Mouse (Mus musculus) midbrain, embryonic 16.5 days (tissue): ENCODE data around the gene Chd9. TPM values are rescaled to one million over a fixed set of nuclear protein-coding genes. Genes with fewer than 3 reads are reported as not detected.

Experiments
- ATAC-seq: fragments of 200-750 bp; cut with Nextera tagmentation; 2 replicates; pipeline ENCODE4 v1.8.0; 2017; ENCODE audit warnings: moderate TSS enrichment
- H3K27ac ChIP-seq: fragments of 300-500 bp; sonication (generic); 2 replicates; pipeline ENCODE4 v1.5.1; 2014; ENCODE audit warnings: mild to moderate bottlenecking, low read length, mixed read lengths
- H3K27me3 ChIP-seq: fragments of 300-500 bp; sonication (generic); 2 replicates; pipeline ENCODE4 v1.6.1; 2014; ENCODE audit warnings: low read depth, low read length, mixed read lengths; ENCODE audit not compliant: control insufficient read depth, insufficient read depth
- H3K36me3 ChIP-seq: fragments of 300-500 bp; sonication (generic); 2 replicates; pipeline ENCODE4 v1.6.1; 2014; ENCODE audit warnings: mild to moderate bottlenecking, low read length, moderate library complexity, mixed read lengths; ENCODE audit not compliant: control insufficient read depth, insufficient read depth
- H3K4me1 ChIP-seq: fragments of 300-500 bp; sonication (generic); 2 replicates; pipeline ENCODE4 v1.6.1; 2014; ENCODE audit warnings: mild to moderate bottlenecking, low read length, mixed read lengths; ENCODE audit not compliant: control insufficient read depth, insufficient read depth
- H3K4me2 ChIP-seq: fragments of 300-500 bp; sonication (generic); 2 replicates; pipeline ENCODE4 v1.6.1; 2014; ENCODE audit warnings: mild to moderate bottlenecking, low read length, mixed read lengths
- H3K4me3 ChIP-seq: fragments of 300-500 bp; sonication (generic); 2 replicates; pipeline ENCODE4 v1.5.1; 2014; ENCODE audit warnings: low read depth, mild to moderate bottlenecking, low read length, moderate library complexity, mixed read lengths
- H3K9ac ChIP-seq: fragments of 300-500 bp; sonication (generic); 2 replicates; pipeline ENCODE4 v1.6.1; 2014; ENCODE audit warnings: low read depth, low read length, mixed read lengths
- H3K9me3 ChIP-seq: fragments of 300-500 bp; sonication (generic); replicated peaks from 2 replicates; pipeline ENCODE4 v1.6.1; 2014; ENCODE audit warnings: mild to moderate bottlenecking, low read length, mixed read lengths; ENCODE audit not compliant: control insufficient read depth, poor library complexity, severe bottlenecking
- WGBS: fragments of 180-500 bp; shearing (Covaris S2); extraction: QIAGEN DNeasy Blood & Tissue Kit; methylation state at CpG from one replicate; pipeline ENCODE4 v1.1.7; 2014; 5-methylcytosine and 5-hydroxymethylcytosine counted together
- polyA plus RNA-seq: library from polyadenylated mRNA; unstranded; fragments of >200 nt; fragmentation: Nextera tagmentation; extraction: Ambion mirVana; gene quantifications from 2 replicates; pipeline ENCODE4 v1.2.1, GENCODE M21; 2015

Gene Chd9
- polyA plus RNA-seq, 1 experiment from 2014 or later, result 68.4 TPM

DNA sequence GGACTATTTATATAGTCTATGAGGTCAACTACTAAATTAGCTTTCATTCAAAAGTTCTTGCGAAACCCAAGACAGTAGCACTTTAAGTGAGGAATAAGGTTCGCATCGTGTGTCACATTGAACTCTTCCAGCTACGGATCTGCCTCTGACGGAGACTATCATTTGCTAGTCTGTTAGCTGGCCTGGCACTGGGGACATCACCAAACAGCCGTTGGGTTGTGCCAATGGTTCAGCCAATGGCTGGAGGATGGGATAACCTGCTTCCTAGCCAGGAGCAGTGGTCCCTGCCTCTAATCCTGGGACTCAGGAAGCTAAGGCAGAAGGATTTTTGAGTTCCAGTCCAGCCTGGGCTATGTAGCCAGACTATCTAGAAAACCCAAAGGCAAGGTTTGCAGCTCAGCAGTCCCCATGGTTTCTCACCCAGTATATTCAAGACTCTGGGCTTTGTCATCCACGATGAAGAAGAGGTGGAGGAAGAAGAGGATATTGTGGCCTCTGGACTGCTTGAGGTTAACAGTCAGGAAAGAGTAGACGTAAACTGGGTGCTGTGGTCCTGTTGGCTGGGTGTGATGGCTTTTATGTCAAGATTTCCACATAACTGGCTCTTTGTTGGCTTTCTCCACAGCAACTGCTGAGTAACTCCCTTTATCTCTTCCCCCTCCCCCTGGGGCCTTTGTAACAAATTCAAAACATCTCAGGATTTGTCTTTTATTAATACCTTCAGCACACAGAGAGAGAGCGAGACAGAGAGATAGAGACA is 8.4 kb upstream of the Chd9 start:
- Histone ChIP-seq H3K4me2 (no peak overlapping the region), H3K4me3 (no peak overlapping the region), H3K9ac (no peak overlapping the region), H3K27ac (no peak overlapping the region), H3K9me3 (no peaks in the 10 kb centered on the region), H3K36me3 (no peaks in the 10 kb centered on the region), H3K4me1 (peaks cover 9% of the 10 kb centered on the region; the same call in 1 of the 2 replicates), H3K27me3 (no peaks in the 10 kb centered on the region)
- no peak for ATAC-seq
- 82% methylated on average over 9 of the region's 9 CpGs for WGBS

DNA sequence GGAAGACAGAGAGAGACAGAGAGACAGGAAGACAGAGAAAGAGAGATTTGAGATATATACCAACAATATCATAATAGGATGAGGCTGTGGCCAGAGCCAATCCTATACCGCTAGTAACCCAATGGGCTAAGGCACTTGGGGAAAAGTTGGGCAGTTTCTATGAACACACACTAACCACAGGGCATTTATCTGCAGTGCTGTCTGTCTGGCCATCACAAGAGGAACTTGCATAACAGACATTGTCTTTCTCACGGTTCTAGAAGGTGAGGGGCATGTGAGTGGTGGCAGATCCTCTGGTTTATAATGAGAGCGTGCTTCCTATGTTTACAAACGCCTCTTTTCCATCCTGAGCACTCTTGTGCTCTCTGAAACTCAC is 7.8 kb upstream of the Chd9 start:
- H3K27ac ChIP-seq, result no peak overlapping the region
- no peak overlapping the region for H3K9ac ChIP-seq
- H3K4me2 ChIP-seq, result no peak overlapping the region
- H3K36me3 ChIP-seq, result no peaks in the 10 kb centered on the region
- H3K4me3 ChIP-seq, result no peak overlapping the region
- H3K9me3 ChIP-seq, result no peaks in the 10 kb centered on the region
- no peak for ATAC-seq
- no peaks in the 10 kb centered on the region for H3K27me3 ChIP-seq
- 86% methylated on average over 4 of the region's 4 CpGs for WGBS
- peaks cover 9% of the 10 kb centered on the region; the same call in 1 of the 2 replicates for H3K4me1 ChIP-seq

DNA sequence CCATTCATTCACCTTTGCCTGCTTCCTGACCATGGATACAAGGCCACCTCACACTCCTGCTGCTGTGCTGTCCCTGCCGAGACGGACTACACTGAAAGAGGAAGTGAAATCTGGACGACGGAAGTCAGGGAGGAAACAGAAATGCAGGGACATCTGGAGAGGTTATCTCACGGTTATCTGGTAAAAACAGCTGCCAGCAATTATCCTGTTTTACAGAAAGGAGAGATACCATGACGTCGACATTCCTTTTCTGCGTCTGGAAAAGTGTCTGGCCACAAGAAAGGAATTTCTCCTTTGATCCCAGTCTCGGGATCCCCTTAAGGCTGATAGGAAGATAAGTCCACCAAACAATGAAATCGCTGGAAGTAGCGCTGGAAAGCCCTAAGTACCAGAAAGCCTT is 5.7 kb upstream of the Chd9 start:
- WGBS, result 59% methylated on average over 11 of the region's 11 CpGs
- Histone ChIP-seq H3K9ac (no peak overlapping the region), H3K27ac (no peak overlapping the region), H3K4me3 (no peak overlapping the region), H3K4me1 (no peaks in the 10 kb centered on the region), H3K27me3 (no peaks in the 10 kb centered on the region), H3K4me2 (no peak overlapping the region), H3K36me3 (no peaks in the 10 kb centered on the region), H3K9me3 (no peaks in the 10 kb centered on the region)
- ATAC-seq, result no peak

DNA sequence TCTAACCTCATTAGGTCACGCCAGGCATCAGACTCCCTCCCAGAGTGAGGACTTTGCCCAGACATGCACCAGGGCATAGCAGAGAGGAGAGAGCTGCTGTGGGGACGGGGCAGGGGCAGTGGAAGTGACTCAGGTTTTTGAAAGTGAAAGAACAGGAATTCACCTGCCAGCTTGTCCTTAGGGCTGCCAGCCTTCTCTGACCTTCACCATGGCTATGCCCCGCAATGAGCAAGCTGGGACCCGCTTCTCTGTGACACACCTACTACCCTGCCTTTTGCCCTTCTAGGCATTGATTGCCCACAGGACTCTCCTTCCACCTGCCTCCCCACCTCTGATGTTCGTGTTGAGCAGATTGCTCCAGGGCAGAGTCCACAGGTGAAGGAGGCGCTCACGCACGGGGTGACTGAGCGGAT is 2.7 kb upstream of the Chd9 start:
- Histone ChIP-seq H3K4me3 (no peak overlapping the region), H3K27me3 (no peaks in the 10 kb centered on the region), H3K36me3 (no peaks in the 10 kb centered on the region), H3K27ac (no peak overlapping the region), H3K4me2 (no peak overlapping the region), H3K4me1 (peaks cover 9% of the 10 kb centered on the region), H3K9ac (no peak overlapping the region), H3K9me3 (no peaks in the 10 kb centered on the region)
- ATAC-seq, result no peak
- WGBS, result 87% methylated on average over 9 of the region's 9 CpGs

DNA sequence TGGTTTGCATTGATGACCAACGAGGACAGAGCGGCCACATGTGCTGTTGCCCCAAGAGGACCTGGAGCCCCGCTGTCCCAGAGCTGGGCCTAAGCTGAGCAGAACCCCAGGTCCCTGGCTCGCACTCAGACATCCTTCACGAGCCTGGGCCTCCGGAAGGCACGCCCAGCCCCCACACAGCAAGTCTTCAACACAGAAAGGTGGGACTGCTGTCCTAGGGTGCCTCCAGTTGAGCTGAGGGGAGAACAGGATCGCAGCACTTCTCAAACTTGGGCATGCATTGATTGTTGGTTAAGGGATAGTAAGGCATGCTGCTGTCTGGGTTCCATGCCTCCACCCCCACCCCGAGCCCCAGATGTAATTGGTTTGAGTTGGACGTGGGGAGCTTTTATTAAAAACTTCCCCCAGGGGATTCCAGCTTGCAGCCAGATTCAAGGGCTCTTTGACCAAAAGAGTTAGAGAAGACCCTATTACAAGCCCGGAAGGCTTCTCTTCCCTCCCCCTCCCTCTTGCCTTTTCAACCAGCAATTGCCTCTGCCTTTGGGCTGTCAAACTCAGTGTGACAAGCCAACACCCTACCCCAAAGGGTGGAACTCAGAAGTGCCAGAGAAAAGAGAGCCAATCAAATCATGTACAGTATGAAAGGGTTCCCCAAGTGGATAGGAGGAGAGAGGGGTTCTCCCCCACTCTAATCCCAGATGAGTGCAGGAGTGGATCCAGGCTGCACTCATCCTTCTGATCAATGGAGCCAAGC is 1.0 kb downstream of the Chd9 start:
- H3K27me3 ChIP-seq, result no peaks in the 10 kb centered on the region
- 0 out of 2 replicates have a peak overlapping the region, but pooled peaks have one; percentile 48 for H3K27ac ChIP-seq
- ATAC-seq, result peak; percentile 80
- H3K4me1 ChIP-seq, result peaks cover 9% of the 10 kb centered on the region
- no peaks in the 10 kb centered on the region for H3K36me3 ChIP-seq
- peak overlapping the region; percentile 60 for H3K4me3 ChIP-seq
- WGBS, result 3% methylated on average over 11 of the region's 11 CpGs
- peak overlapping the region; percentile 91 for H3K4me2 ChIP-seq
- H3K9me3 ChIP-seq, result no peaks in the 10 kb centered on the region
- H3K9ac ChIP-seq, result peak overlapping the region; percentile 71

DNA sequence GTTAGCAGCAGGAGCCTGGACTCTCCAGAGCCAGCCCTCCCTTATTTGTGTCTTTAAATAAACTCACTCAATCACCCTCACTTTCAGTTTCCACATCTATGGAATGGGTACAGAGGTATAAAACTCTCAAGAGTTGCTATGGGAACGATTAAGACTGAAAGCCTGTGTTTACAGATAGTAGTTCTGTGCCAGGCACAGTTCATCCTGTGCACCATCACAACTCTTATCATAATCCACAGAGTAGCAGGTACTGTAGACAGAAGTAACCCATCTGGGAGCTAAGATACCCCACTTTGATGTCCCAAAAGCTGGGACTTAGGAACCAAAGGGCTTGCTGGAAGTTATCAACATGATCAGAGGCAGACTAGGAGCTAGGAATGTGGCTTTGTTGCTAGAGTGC is 1.7 kb downstream of the Chd9 start:
- 73% methylated on average over 1 of the region's 1 CpGs for WGBS
- H3K36me3 ChIP-seq, result no peaks in the 10 kb centered on the region
- peaks cover 9% of the 10 kb centered on the region for H3K4me1 ChIP-seq
- no peak overlapping the region; the same call in 1 of the 2 replicates for H3K4me3 ChIP-seq
- no peak overlapping the region for H3K27ac ChIP-seq
- peak overlapping the region; percentile 91; the same call in 1 of the 2 replicates for H3K4me2 ChIP-seq
- no peaks in the 10 kb centered on the region for H3K9me3 ChIP-seq
- ATAC-seq, result no peak
- H3K9ac ChIP-seq, result no peak overlapping the region
- no peaks in the 10 kb centered on the region for H3K27me3 ChIP-seq

DNA sequence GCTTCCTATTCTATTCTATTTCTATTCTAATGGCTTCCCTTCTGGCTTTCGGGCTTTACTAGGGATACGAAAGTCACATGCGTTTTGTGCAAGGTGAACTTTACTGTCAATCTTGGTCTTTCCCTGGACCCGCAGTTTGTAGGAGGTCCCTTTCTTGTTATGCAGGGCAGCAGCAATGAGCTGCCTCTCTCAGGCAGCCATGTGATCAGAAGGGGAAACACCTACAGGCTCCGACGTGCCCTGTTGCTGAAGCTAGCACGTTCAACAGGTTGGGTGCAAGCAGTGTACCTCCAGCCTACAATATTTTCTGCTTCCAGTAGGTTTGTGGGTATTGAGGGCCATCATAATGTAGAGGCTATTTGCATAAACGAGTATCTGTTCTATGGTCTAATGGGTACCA is 2.8 kb downstream of the Chd9 start:
- WGBS, result 74% methylated on average over 8 of the region's 8 CpGs
- no peak overlapping the region for H3K9ac ChIP-seq
- H3K4me2 ChIP-seq, result no peak overlapping the region
- no peak overlapping the region for H3K27ac ChIP-seq
- no peak overlapping the region for H3K4me3 ChIP-seq
- H3K9me3 ChIP-seq, result no peaks in the 10 kb centered on the region
- H3K27me3 ChIP-seq, result no peaks in the 10 kb centered on the region
- no peaks in the 10 kb centered on the region for H3K36me3 ChIP-seq
- ATAC-seq, result no peak
- peaks cover 9% of the 10 kb centered on the region for H3K4me1 ChIP-seq

DNA sequence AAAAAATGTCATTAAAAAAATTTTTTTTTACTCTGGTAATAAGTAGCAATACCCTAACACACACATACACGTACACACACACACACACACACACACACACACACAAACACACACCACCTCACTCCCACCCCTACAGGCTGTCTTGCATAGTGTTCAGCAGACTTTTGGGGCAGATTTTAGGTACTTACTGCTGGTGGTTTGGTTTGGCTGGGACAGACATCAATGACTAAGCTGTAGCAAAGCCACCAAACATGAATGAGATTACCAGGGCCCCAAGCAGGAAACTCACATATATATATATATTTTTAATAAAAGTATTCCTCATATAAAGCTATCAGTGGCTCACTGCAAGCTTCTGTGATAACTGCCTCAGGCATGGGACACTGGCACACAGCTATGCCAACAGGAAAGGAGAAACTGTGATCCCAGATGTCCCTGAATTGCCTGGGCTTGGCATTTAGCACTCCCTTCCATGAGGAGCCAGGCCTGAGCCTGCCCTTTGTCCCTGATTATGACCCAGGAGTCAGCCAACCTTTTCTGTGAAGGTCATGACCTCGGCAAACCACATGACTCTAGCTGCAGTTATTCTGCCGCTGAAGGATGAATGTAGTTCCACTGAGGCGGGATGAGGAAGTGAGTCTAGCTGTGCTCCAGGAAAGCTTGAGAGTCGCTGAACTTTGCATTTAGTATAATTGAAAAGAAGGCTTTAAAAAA is 4.6 kb downstream of the Chd9 start:
- no peak for ATAC-seq
- Histone ChIP-seq H3K4me1 (peaks cover 9% of the 10 kb centered on the region), H3K9me3 (no peaks in the 10 kb centered on the region), H3K4me2 (no peak overlapping the region), H3K9ac (no peak overlapping the region), H3K27ac (no peak overlapping the region), H3K4me3 (no peak overlapping the region), H3K27me3 (no peaks in the 10 kb centered on the region), H3K36me3 (no peaks in the 10 kb centered on the region)
- WGBS, result 42% methylated on average over 5 of the region's 5 CpGs
